Mouse (Mus musculus) bone marrow, adult 2 months (tissue): Measurements from ENCODE around the gene Zdhhc19.

Experiments
- CTCF ChIP-seq: fragments of 200-500 bp; IDR thresholded peaks from 2 replicates; pipeline ENCODE4 v1.5.1; 2011; ENCODE audit warnings: low read length, control low read depth; ENCODE audit not compliant: control insufficient read depth, insufficient read depth
- POLR2A ChIP-seq: fragments of 200-500 bp; IDR thresholded peaks from 2 replicates; pipeline ENCODE4 v1.6.1; 2011; ENCODE audit warnings: low read depth, mild to moderate bottlenecking, control low read depth, low read length, borderline replicate concordance; ENCODE audit not compliant: control insufficient read depth

- TF ChIP-seq CTCF, result no peak
- no peak for TF ChIP-seq POLR2A
These were observed 26.5 kb upstream of the Zdhhc19 start for GRCm38 (mm10) chr16:32469404-32470105.
